Mouse (Mus musculus): Measurements from ENCODE around the gene Il1r2.

DNA sequence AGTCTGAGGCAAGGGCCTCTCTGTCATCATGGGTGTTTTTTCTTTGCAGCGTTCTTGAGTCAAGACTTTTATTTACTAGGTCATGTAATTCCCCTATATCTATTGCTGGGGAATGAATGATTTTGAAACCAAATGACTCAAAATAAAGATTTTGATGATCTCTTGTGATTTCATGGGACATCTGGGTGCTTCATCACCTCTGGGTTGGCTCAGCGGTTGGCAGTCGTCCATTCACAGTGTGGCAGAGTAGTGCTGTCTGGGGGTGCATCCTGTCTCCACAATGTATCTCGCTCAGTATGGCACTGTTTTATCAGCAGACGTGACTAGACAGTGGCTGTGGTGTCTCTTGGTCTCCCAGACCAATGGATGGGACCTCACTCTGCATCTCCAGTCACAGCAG, 17.9 kb upstream of the Il1r2 start:
- TF ChIP-seq CTCF (conservative IDR thresholded peaks at IDR 0.05; ENCODE audit: low read length) (no peak), NANOG (IDR thresholded peaks at IDR 0.05; ENCODE audit: borderline replicate concordance, low read length) (no peak)

Measured in E14TG2a.4 (cell line).